Mouse (Mus musculus) bone marrow macrophage, adult 2 months (primary cell): Measurements from ENCODE around the gene Mia3.

Experiments
- CTCF ChIP-seq: IDR thresholded peaks from 2 replicates; pipeline ENCODE4 v1.5.1; 2012; ENCODE audit warnings: low read depth, mild to moderate bottlenecking, low read length, moderate library complexity
- POLR2A ChIP-seq: IDR thresholded peaks from 2 replicates; pipeline ENCODE4 v1.6.1; 2012; ENCODE audit warnings: mild to moderate bottlenecking, low read depth, low read length, borderline replicate concordance

DNA sequence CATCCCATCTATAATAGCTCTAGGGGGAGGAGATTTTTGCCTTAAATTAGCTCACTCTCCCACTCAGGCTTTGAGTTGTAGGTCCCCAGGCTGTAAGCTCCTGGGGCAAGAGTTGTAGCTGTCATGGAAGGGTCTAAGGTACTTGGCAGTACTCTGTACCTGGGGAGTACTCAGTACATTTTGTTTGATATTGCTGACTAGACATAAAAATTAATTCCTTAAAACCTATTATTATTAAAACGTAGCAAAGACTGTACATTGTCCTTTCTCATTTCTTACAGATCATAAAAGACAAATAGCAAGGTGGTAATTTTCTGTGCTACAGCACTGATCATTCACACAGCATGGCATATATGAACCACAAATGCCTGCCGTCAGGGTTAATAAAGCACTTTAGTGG, 45.4 kb downstream of the Mia3 start:
- TF ChIP-seq CTCF (no peak), POLR2A (no peak)
